Mouse (Mus musculus): ENCODE data around the gene Ptpn9.

Gene Ptpn9

GRCm38 (mm10) chr9:57013756-57014155 lies 19.0 kb downstream of the Ptpn9 start:
- CTCF ChIA-PET, result no interaction called here

GRCm38 (mm10) chr9:57014766-57015165 lies 20.0 kb downstream of the Ptpn9 start:
- CTCF ChIA-PET, result interaction anchor here (0.7 kb wide), 1 partner anchor 123 kb away, joined by 4 read pairs; no protein-coding TSS in a partner anchor

GRCm38 (mm10) chr9:57017631-57018030 lies 22.9 kb downstream of the Ptpn9 start:
- CTCF ChIA-PET, result no interaction called here

- CTCF ChIA-PET, result no interaction called here
Measured at GRCm38 (mm10) chr9:57031756-57032155, 37.0 kb downstream of the Ptpn9 start.

- CTCF ChIA-PET, result interaction anchor here (0.7 kb wide), 1 partner anchor 166 kb away, joined by 3 read pairs; no protein-coding TSS in a partner anchor
Measured at GRCm38 (mm10) chr9:57056237-57056636, 61.5 kb downstream of the Ptpn9 start.

GRCm38 (mm10) chr9:57064164-57064563 lies 69.4 kb downstream of the Ptpn9 start:
- CTCF ChIA-PET, result interaction anchor here (0.6 kb wide), 1 partner anchor 456 kb away, joined by 6 read pairs; no protein-coding TSS in a partner anchor

- CTCF ChIA-PET, result no interaction called here
Measured at GRCm38 (mm10) chr9:57068266-57068665, 73.5 kb downstream of the Ptpn9 start.

- CTCF ChIA-PET, result no interaction called here
Measured at GRCm38 (mm10) chr9:57070262-57070661, 75.5 kb downstream of the Ptpn9 start.

- CTCF ChIA-PET, result interaction anchor here (0.6 kb wide), 1 partner anchor 12 kb away, joined by 3 read pairs; no protein-coding TSS in a partner anchor
Measured at GRCm38 (mm10) chr9:57070800-57071545, 76.2 kb downstream of the Ptpn9 start.

- CTCF ChIA-PET, result interaction anchor here (0.6 to 0.8 kb wide), 2 partner anchors 59 to 155 kb away, joined by 3 to 4 read pairs; partner anchors contain the start of gene Man2c1
Measured at GRCm38 (mm10) chr9:57071801-57072351, 77.2 kb downstream of the Ptpn9 start, which contains the start of gene Sin3a. Gene Sin3a, plus strand, starts transcription at chr9:57072040.

GRCm38 (mm10) chr9:57072526-57072988 lies 77.8 kb downstream of the Ptpn9 start:
- CTCF ChIA-PET, result interaction anchor here (0.8 kb wide), 1 partner anchor 58 kb away, joined by 4 read pairs; the partner anchor contains the start of gene Man2c1

- CTCF ChIA-PET, result interaction anchor here (0.7 to 0.8 kb wide), 2 partner anchors 11 to 58 kb away, joined by 4 read pairs; partner anchors contain the start of gene Man2c1
Measured at GRCm38 (mm10) chr9:57072989-57073789, 78.5 kb downstream of the Ptpn9 start.

- CTCF ChIA-PET, result interaction anchor here (0.7 kb wide), 1 partner anchor 10 kb away, joined by 4 read pairs; no protein-coding TSS in a partner anchor
Measured at GRCm38 (mm10) chr9:57073790-57074094, 79.0 kb downstream of the Ptpn9 start.

- CTCF ChIA-PET, result no interaction called here
Measured at GRCm38 (mm10) chr9:57074171-57074821, 79.6 kb downstream of the Ptpn9 start.

GRCm38 (mm10) chr9:57074822-57075603 lies 80.3 kb downstream of the Ptpn9 start:
- CTCF ChIA-PET, result no interaction called here

- CTCF ChIA-PET, result no interaction called here
Measured at GRCm38 (mm10) chr9:57075681-57076381, 81.1 kb downstream of the Ptpn9 start.

- CTCF ChIA-PET, result interaction anchor here (0.5 to 0.7 kb wide), 3 partner anchors 14 to 84 kb away, joined by 3 to 13 read pairs (median 7); no protein-coding TSS in a partner anchor
Measured at GRCm38 (mm10) chr9:57076701-57077660, 82.3 kb downstream of the Ptpn9 start.

GRCm38 (mm10) chr9:57082236-57082635 lies 87.5 kb downstream of the Ptpn9 start:
- CTCF ChIA-PET, result interaction anchor here (0.7 kb wide), 1 partner anchor 11 kb away, joined by 3 read pairs; no protein-coding TSS in a partner anchor

Measured in spleen, embryonic (tissue).